Mouse (Mus musculus) urinary bladder, postnatal 10 days (tissue): ENCODE data around the gene Zmpste24.

Experiments used
- DNase-seq: peaks from one replicate; pipeline ENCODE4 v3.0.0; 2022; ENCODE audit warnings: low spot score

Gene Zmpste24

GRCm38 (mm10) chr4:121031440-121031839, 66.6 kb downstream of the Zmpste24 start:
- no peak for DNase-seq

GRCm38 (mm10) chr4:121029632-121030031, 68.4 kb downstream of the Zmpste24 start:
- no peak for DNase-seq

- no peak for DNase-seq
Measured at GRCm38 (mm10) chr4:121028659-121029392, 69.2 kb downstream of the Zmpste24 start.

GRCm38 (mm10) chr4:121028146-121028545, 69.9 kb downstream of the Zmpste24 start:
- no peak for DNase-seq

GRCm38 (mm10) chr4:121025681-121026080, 72.4 kb downstream of the Zmpste24 start:
- no peak for DNase-seq

DNA sequence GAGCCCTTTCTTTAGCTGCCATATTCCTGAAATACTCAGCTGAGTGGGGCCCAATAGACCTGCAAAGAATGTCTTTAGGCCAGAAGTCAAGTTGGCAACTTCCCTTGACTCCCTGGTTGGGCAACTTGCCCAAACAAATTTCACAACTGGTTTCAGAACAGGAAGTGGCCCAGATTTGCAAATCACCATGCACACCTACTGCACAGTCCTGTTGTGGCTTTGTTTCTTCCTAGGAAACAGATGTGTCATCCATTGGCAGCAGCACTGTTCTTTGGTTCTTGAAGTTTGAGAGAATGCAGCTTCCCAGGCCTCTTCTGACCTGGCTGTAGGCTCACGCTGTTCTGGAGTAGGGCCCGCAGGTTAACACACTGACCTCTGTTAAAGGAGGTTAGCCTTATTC, 74.1 kb downstream of the Zmpste24 start:
- no peak for DNase-seq

- DNase-seq: no peak
Measured at GRCm38 (mm10) chr4:121023464-121023863, 74.6 kb downstream of the Zmpste24 start.

GRCm38 (mm10) chr4:121021911-121022310, 76.1 kb downstream of the Zmpste24 start:
- no peak for DNase-seq

DNA sequence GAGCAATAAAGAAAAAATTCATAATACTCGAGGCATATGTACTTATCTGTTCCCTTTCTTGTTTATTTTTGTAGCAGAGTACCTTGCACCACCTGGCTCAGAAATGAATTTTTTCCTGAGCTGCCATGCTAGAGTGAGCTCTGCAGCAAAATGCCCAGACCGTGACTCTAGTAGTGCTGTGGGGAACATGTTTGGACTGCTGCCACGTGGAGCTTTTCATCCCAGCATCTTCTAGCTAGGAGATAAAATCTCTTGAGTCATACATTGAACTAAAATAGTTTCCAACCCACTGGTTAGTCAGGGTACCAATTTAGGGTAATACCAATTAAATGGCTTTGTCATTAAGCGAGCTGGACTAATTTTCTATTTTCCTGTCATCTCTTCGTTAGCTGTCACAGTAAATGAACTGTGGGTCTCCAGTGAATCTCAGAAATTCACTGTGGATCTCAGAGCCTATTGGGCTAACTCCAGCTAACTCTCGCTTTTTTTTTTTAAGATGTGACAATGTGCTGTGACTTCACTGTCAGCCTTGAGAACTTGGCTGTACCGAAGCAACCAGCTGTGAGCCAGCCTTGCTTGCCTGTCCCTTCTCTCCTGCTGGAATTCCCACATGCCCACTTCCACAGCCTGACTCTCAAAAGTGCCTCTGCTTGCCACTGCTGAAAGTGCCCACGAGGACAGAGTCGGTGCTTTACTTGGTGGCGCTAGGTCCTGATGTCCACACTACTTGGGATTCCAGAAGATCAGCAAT, 77.8 kb downstream of the Zmpste24 start:
- no peak for DNase-seq

- DNase-seq: no peak
Measured at GRCm38 (mm10) chr4:121018250-121018649, 79.8 kb downstream of the Zmpste24 start.

- peak; percentile 95 for DNase-seq
Measured at GRCm38 (mm10) chr4:121016928-121017657, 80.9 kb downstream of the Zmpste24 start, which contains the start of gene Smap2. Gene Smap2 (minus strand): TSS chr4:121017247.

GRCm38 (mm10) chr4:121016021-121016898, 81.8 kb downstream of the Zmpste24 start:
- no peak for DNase-seq

GRCm38 (mm10) chr4:121015268-121015659, 82.8 kb downstream of the Zmpste24 start:
- DNase-seq: no peak

- DNase-seq: no peak
Measured at GRCm38 (mm10) chr4:121014594-121015267, 83.3 kb downstream of the Zmpste24 start.

DNA sequence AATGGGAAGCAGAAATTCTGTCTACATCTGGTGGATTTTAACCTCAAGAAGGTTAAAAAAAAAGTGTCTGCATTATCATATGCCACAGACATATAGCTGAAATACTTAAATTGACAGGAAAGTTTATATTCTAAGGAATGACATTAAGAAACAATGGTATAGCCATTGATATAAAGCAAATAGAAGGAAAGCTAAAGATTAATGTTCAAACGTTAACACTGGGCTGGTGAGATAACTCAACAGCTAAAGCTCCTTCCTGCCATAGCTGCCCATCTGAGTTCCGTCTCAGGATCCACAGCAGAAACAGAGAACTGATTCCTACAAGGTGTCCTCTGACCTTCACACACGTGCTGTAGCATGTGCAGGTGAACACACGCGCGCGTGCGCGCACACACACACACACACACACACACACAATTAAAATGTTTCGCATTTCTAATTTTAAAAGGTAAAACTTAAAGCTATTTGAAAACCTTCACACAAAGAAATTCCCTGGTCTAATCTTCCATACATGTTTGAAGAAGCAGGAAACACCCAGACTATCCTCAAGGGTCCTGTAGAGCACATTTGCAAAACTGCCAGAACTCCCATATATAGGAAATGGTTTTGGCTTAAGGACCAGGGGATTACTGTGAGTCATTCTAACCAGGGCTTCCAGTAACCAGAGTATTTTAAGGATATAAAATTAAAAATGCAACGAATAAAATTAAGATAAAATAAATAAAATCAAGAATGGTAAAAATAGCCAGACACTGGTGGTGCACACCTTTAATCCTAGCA, 87.1 kb downstream of the Zmpste24 start:
- no peak for DNase-seq
